Mouse (Mus musculus): ENCODE data around the gene Vps37b. TPM values are rescaled to one million over a fixed set of nuclear protein-coding genes. Genes with fewer than 3 reads are reported as not detected.

Vps37b gene
- total RNA-seq, 2 experiments from 2014 or later = 42.5 to 42.6 TPM

- intact Hi-C loops (cut with DNase I) = no loop called here
- DNase-seq (ENCODE audit: extremely low spot score in 1 of 2, low spot score in 2 of 2) = no peak
These were observed 17.4 kb upstream of the Vps37b start for GRCm38 (mm10) chr5:124049249-124050045.

GRCm38 (mm10) chr5:124046741-124047401 lies 14.8 kb upstream of the Vps37b start:
- intact Hi-C loops (cut with DNase I) = no loop called here
- DNase-seq (ENCODE audit: extremely low spot score in 1 of 2, low spot score in 2 of 2) = no peak

GRCm38 (mm10) chr5:124045453-124046010 lies 13.5 kb upstream of the Vps37b start:
- no peak for DNase-seq (ENCODE audit: extremely low spot score in 1 of 2, low spot score in 2 of 2)
- intact Hi-C loops (cut with DNase I) = no loop called here

GRCm38 (mm10) chr5:124043999-124044398 lies 11.9 kb upstream of the Vps37b start:
- intact Hi-C loops (cut with DNase I) = no loop called here
- no peak for DNase-seq (ENCODE audit: extremely low spot score in 1 of 2, low spot score in 2 of 2)

- intact Hi-C loops (cut with DNase I) = no loop called here
- DNase-seq (ENCODE audit: extremely low spot score in 1 of 2, low spot score in 2 of 2) = peak; percentile 83 to 85
These were observed 11.3 kb upstream of the Vps37b start for GRCm38 (mm10) chr5:124043212-124043978.

GRCm38 (mm10) chr5:124041097-124041496 lies 9.0 kb upstream of the Vps37b start:
- intact Hi-C loops (cut with DNase I) = no loop called here
- DNase-seq (ENCODE audit: extremely low spot score in 1 of 2, low spot score in 2 of 2) = no peak

- DNase-seq (ENCODE audit: extremely low spot score in 1 of 2, low spot score in 2 of 2) = no peak
- intact Hi-C loops (cut with DNase I) = no loop called here
These were observed 7.5 kb upstream of the Vps37b start for GRCm38 (mm10) chr5:124039602-124040001.

GRCm38 (mm10) chr5:124036836-124037235 lies 4.8 kb upstream of the Vps37b start:
- DNase-seq (ENCODE audit: extremely low spot score in 1 of 2, low spot score in 2 of 2) = peak in 1 of 2 experiments; percentile 68
- intact Hi-C loops (cut with DNase I) = no loop called here

- DNase-seq (ENCODE audit: extremely low spot score in 1 of 2, low spot score in 2 of 2) = no peak
- intact Hi-C loops (cut with DNase I) = no loop called here
These were observed 4.3 kb upstream of the Vps37b start for GRCm38 (mm10) chr5:124036341-124036740.

GRCm38 (mm10) chr5:124035806-124036205 lies 3.7 kb upstream of the Vps37b start:
- intact Hi-C loops (cut with DNase I) = no loop called here
- DNase-seq (ENCODE audit: extremely low spot score in 1 of 2, low spot score in 2 of 2) = no peak

GRCm38 (mm10) chr5:124035406-124035805 lies 3.3 kb upstream of the Vps37b start:
- intact Hi-C loops (cut with DNase I) = no loop called here
- no peak for DNase-seq (ENCODE audit: extremely low spot score in 1 of 2, low spot score in 2 of 2)

GRCm38 (mm10) chr5:124034471-124034870 lies 2.4 kb upstream of the Vps37b start:
- no peak for DNase-seq (ENCODE audit: extremely low spot score in 1 of 2, low spot score in 2 of 2)
- intact Hi-C loops (cut with DNase I) = no loop called here

GRCm38 (mm10) chr5:124031068-124031955 lies 758 bp downstream of the Vps37b start:
- DNase-seq (ENCODE audit: extremely low spot score in 1 of 2, low spot score in 2 of 2) = no peak
- intact Hi-C loops (cut with DNase I) = no loop called here

GRCm38 (mm10) chr5:124030386-124031067 lies 1.5 kb downstream of the Vps37b start:
- intact Hi-C loops (cut with DNase I) = no loop called here
- DNase-seq (ENCODE audit: extremely low spot score in 1 of 2, low spot score in 2 of 2) = no peak

GRCm38 (mm10) chr5:124029220-124030035 lies 2.6 kb downstream of the Vps37b start:
- DNase-seq (ENCODE audit: extremely low spot score in 1 of 2, low spot score in 2 of 2) = no peak
- intact Hi-C loops (cut with DNase I) = no loop called here

- intact Hi-C loops (cut with DNase I) = no loop called here
- no peak for DNase-seq (ENCODE audit: extremely low spot score in 1 of 2, low spot score in 2 of 2)
These were observed 3.4 kb downstream of the Vps37b start for GRCm38 (mm10) chr5:124028680-124029079.

Data from left cerebral cortex, postnatal 10 days (tissue).